Mouse (Mus musculus) myocyte (in vitro differentiated cells): ENCODE data around the gene Chek2.

Experiments
- E2F4 ChIP-seq: IDR thresholded peaks from one replicate; pipeline ENCODE4 v1.6.1; 2011; ENCODE audit warnings: mild to moderate bottlenecking, control low read depth, moderate library complexity; ENCODE audit not compliant: insufficient read depth
- MAX ChIP-seq: IDR thresholded peaks from one replicate; pipeline ENCODE4 v1.6.1; 2011; ENCODE audit warnings: low read depth, mild to moderate bottlenecking, control low read depth
- MYOD1 ChIP-seq, 3 experiments: IDR thresholded peaks; one replicate each; pipeline ENCODE4 v1.6.1; 2011; ENCODE audit warnings: control low read depth in 2 of 3, low read depth in 2 of 3, mild to moderate bottlenecking in 2 of 3, moderate library complexity in 1 of 3; ENCODE audit not compliant: insufficient read length in 2 of 3, control insufficient read depth in 1 of 3
- POLR2A ChIP-seq: IDR thresholded peaks from one replicate; pipeline ENCODE4 v1.6.1; 2011; ENCODE audit warnings: low read depth, mild to moderate bottlenecking, control low read depth, moderate library complexity; ENCODE audit not compliant: insufficient read length
- SRF ChIP-seq: IDR thresholded peaks from one replicate; pipeline ENCODE4 v1.6.1; 2011; ENCODE audit warnings: low read depth; ENCODE audit not compliant: control insufficient read depth, insufficient read length
- TCF3 ChIP-seq: IDR thresholded peaks from one replicate; pipeline ENCODE4 v1.6.1; 2011; ENCODE audit warnings: low read depth, control low read depth; ENCODE audit not compliant: insufficient read length

DNA sequence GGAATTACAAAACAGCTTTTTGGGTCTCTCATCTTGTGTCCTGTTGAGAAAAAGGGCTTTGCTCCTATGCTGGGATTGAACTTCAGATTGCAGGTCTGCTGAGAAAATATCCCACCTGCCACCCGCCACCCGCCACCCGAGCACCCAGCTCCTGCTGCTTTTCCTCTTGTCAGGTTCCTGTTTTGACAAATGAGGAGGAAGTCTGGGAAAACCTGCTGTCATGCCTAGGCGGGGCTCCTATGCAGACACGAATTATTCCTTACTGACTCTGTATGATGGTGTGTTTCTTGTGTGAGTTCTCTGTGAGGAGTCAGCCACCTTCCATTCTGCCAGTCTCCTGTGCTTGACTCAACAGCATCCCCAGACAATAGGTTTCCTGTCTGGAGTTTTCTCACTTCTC, 20.7 kb downstream of the Chek2 start:
- no peak for TF ChIP-seq POLR2A
- no peak for TF ChIP-seq SRF
- TF ChIP-seq TCF3: no peak
- TF ChIP-seq MAX: no peak
- no peak for TF ChIP-seq E2F4
- no peak for TF ChIP-seq MYOD1 (IDR thresholded peaks at IDR 0.05; ENCODE audit: control insufficient read depth in 1 of 3, insufficient read length in 2 of 3, low read depth in 2 of 3)
